Mouse (Mus musculus) brown adipose tissue, adult 24 weeks (tissue): ENCODE data around the gene Hs6st3. TPM values are rescaled to one million over a fixed set of nuclear protein-coding genes. Genes with fewer than 3 reads are reported as not detected.
"Not testable (repeated sequence)": the region's sequence is repeated elsewhere in the genome, so short reads cannot be mapped to it uniquely, and the experiment has no call there.

ENCODE experiments used
- H3K27ac ChIP-seq: fragments of 200-500 bp; replicated peaks from 2 replicates; pipeline ENCODE4 v1.5.1; 2012; ENCODE audit warnings: low read depth, mild to moderate bottlenecking, low read length
- H3K4me1 ChIP-seq: fragments of 200-500 bp; 2 replicates; pipeline ENCODE4 v1.6.1; 2012; ENCODE audit warnings: low read length, mixed read lengths; ENCODE audit not compliant: control insufficient read depth, insufficient read depth, insufficient read length
- H3K4me3 ChIP-seq: fragments of 200-500 bp; 2 replicates; pipeline ENCODE4 v1.5.1; 2012; ENCODE audit warnings: low read depth, mild to moderate bottlenecking, low read length, moderate library complexity; ENCODE audit not compliant: insufficient read depth
- polyA plus RNA-seq: library from polyadenylated mRNA; stranded (reverse); fragments of >200 nt; gene quantifications from 2 replicates; pipeline ENCODE4 v1.2.4, GENCODE M21; 2012; ENCODE audit not compliant: missing spikeins, insufficient read depth, insufficient read length

Gene Hs6st3
- polyA plus RNA-seq, 1 experiment, result not detected

DNA sequence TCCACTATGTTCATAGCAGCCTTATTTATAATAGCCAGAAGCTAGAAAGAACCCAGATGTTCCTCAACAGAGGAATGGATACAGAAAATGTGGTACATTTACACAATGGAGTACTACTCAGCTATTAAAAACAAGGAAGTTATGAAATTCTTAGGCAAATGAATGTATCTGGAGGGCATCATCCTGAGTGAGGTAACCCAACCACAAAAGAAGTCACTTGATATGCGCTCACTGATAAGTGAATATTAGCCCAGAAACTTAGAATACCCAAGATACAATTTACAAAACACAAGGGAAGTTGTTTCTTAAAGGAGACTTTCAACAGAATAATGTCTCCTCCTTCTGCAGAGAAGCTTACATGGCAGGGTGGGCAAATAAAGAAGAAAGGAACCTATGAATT lies 449.2 kb downstream of the Hs6st3 start:
- H3K4me1 ChIP-seq, H3K27ac ChIP-seq, H3K4me3 ChIP-seq: not testable (repeated sequence)

- Histone ChIP-seq H3K4me3 (no peak overlapping the region), H3K4me1 (no peaks in the 10 kb centered on the region), H3K27ac (no peak overlapping the region)
These were observed 466.2 kb downstream of the Hs6st3 start for GRCm38 (mm10) chr14:119604327-119604726.

GRCm38 (mm10) chr14:119612793-119613192 lies 474.7 kb downstream of the Hs6st3 start:
- Histone ChIP-seq H3K4me1 (no peaks in the 10 kb centered on the region), H3K27ac (no peak overlapping the region), H3K4me3 (no peak overlapping the region)

- Histone ChIP-seq H3K4me3 (no peak overlapping the region), H3K27ac (no peak overlapping the region), H3K4me1 (no peaks in the 10 kb centered on the region)
These were observed 491.0 kb downstream of the Hs6st3 start for GRCm38 (mm10) chr14:119629127-119629526.

- H3K4me1 ChIP-seq, result no peaks in the 10 kb centered on the region
- H3K27ac ChIP-seq, result no peak overlapping the region
These were observed 494.9 kb downstream of the Hs6st3 start for GRCm38 (mm10) chr14:119633090-119633489.

GRCm38 (mm10) chr14:119633626-119634025 lies 495.5 kb downstream of the Hs6st3 start:
- no peak overlapping the region for H3K4me3 ChIP-seq
- H3K4me1 ChIP-seq, result no peaks in the 10 kb centered on the region

More at GRCm38 (mm10) chr14:119633090-119633489, 494.9 kb downstream of the Hs6st3 start:
- no peak overlapping the region for H3K4me3 ChIP-seq

DNA sequence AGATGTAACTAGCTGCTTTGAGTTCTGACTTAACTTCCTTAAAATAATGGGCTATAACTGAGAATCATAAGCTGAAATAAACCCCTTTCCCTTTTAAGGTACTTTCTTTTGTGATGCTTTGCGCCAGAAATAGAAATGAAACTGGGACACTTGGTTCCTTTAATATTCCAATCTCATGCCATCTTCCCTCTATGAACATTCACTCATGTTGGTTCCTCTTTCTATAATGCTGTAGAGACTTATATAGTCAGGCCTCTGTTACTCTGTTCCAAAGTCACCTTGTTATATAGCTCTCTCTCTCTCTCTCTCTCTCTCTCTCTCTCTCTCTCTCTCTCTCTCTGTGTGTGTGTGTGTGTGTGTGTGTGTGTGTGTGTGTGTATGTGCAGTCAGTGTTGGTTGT lies 504.7 kb downstream of the Hs6st3 start:
- Histone ChIP-seq H3K4me3 (no peak overlapping the region), H3K4me1 (no peaks in the 10 kb centered on the region), H3K27ac (no peak overlapping the region)

More at GRCm38 (mm10) chr14:119633626-119634025, 495.5 kb downstream of the Hs6st3 start:
- no peak overlapping the region for H3K27ac ChIP-seq

DNA sequence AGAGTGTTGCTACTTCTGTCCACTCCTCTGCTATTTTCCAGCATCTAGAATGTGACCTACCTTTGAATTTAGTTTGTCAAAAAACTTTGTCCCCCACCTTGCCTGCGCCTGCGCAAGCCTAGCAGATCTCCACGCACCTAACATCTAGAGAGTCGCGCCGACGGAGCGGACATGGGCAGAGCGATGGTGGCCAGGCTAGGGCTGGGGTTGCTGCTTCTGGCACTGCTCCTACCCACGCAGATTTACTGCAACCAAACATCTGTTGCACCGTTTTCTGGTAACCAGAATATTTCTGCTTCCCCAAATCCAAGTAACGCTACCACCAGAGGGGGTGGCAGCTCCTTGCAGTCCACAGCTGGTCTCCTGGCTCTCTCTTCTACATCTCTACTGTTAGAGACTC lies 505.7 kb downstream of the Hs6st3 start:
- H3K27ac ChIP-seq, result no peak overlapping the region
- no peak overlapping the region for H3K4me3 ChIP-seq
- H3K4me1 ChIP-seq, result no peaks in the 10 kb centered on the region

DNA sequence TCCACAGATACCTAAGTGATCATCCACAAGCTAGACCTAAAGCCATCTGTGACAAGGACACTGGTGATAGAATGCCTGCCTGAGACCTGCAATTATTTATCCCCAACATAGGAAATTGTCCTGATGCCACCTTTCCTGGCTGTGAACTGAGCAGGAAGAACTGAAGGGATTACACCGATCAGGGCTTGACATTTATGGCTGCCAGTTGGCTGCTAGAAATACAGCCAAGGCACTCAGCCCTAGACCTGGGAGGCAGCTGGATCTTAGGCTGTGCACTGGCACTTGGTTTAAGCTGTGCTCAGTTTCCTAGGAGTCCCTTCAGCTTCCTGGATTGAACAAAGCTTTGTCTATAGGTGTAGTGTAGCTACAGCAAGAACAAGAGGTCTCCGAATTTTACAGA lies 518.8 kb downstream of the Hs6st3 start:
- Histone ChIP-seq H3K4me3 (no peak overlapping the region), H3K27ac (no peak overlapping the region), H3K4me1 (no peaks in the 10 kb centered on the region)

GRCm38 (mm10) chr14:119665741-119666141 lies 527.6 kb downstream of the Hs6st3 start:
- H3K4me3 ChIP-seq, result no peak overlapping the region
- no peak overlapping the region for H3K27ac ChIP-seq
- no peaks in the 10 kb centered on the region for H3K4me1 ChIP-seq

DNA sequence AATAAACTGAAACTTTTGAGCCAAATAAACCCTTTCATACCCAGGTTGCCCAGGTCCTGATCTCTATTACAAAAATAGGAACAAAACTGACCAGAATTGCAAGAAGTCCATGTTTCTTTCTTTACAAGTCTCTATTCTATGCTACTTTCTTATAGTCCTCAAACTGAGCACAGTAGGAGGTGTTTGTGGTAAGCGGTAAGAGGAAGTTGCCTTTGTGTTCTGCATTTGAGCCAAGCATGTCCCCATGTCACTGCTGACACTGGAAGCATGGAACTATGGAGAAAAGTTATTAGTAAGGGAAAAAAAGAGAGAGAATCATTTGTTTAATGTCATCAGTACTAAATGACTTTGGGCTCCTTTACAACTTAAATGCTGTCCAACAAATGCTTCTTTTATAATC lies 529.3 kb downstream of the Hs6st3 start:
- H3K27ac ChIP-seq, result no peak overlapping the region
- no peak overlapping the region for H3K4me3 ChIP-seq
- no peaks in the 10 kb centered on the region for H3K4me1 ChIP-seq

DNA sequence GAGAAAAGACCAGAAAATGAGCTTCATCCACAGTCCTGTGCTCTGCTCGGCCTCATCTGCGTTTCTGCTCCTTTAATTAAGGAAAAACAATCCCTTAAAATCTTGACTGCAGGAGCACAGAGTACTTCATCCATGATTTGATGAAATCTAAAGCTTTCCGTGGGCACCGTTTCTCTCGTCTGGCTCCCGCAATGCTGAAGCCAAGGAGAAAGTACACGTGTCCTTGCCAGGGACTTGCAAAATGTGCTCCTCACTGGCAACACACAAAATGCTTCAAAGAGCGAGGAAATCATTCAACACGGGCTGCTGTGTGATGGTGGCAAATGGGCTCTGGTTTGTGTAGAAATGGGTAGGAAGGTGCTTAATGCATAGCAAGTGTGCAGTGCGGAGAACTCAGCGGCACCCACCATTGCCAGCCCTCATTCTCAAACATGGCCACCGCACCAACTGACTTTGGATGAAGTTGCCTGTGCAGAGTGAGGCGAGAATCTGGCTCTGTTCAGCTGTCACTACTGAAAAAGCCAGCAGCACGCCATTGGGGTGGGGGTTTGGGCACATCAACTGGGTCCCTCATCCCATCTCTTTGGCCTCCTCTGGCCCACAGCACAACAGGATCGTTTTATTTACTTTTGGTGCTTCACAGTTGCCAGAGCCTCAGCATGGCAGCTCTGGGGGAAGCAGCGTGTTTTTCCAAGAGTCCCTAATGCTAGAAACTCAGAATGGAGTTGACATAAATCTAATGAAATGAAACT lies 532.9 kb downstream of the Hs6st3 start:
- H3K27ac ChIP-seq, result no peak overlapping the region
- no peaks in the 10 kb centered on the region for H3K4me1 ChIP-seq
- H3K4me3 ChIP-seq, result no peak overlapping the region

DNA sequence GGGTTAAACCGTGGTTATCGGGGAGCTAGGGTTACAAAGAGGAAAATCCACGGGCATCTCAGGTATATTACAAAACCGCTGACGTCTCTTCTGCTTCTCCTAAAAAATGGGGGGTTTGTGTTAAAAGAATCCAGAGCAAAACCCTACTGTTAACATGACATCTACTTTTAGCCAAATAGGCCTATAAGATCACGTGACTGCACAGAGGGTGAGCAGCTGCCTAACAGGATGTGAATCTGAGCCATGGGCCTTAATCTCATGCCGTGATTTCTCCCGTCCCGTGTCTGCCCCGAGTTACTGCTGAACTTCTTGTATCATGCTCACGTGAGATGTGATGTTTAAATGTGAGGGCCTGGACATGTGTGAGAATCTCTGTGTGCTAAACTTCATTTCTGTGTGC lies 540.4 kb downstream of the Hs6st3 start:
- Histone ChIP-seq H3K4me3 (no peak overlapping the region), H3K4me1 (no peaks in the 10 kb centered on the region), H3K27ac (no peak overlapping the region)

DNA sequence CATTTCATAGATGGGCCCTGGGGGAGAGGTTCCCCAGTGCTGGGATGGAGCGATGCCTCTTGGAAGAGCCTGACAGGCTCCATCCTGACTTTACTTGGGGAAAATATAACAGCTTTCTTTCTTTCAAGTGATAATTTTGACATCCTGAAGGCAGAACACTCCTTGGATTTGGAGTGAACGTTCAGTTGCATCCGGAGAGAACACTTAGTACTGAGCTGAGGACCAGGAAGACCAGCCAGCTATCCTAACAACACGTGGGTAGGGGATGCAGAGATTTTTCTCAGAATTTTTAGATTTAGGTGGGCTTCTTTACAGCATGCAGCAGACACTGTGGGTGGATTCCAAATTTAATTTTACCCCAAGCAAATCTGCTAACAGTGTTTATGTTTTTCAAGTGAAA lies 541.9 kb downstream of the Hs6st3 start:
- no peak overlapping the region for H3K4me3 ChIP-seq
- no peak overlapping the region for H3K27ac ChIP-seq
- H3K4me1 ChIP-seq, result no peaks in the 10 kb centered on the region

DNA sequence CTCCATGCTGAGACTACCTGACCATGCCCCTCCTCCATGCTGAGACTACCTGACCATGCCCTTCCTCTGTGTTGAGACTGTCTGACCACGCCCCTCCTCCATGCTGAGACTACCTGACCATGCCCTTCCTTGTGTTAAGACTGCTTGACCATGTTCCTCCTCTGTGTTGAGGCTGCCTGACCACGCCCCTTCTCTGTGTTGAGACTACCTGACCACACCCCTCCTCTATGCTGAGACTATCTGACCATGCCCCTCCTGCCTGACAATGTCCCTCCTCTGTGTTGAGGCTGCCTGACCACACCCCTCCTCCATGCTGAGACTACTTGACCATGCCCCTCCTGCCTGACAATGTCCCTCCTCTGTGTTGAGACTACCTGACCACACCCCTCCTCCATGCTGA lies 549.7 kb downstream of the Hs6st3 start:
- no peaks in the 10 kb centered on the region for H3K4me1 ChIP-seq
- H3K4me3 ChIP-seq, result no peak overlapping the region
- no peak overlapping the region for H3K27ac ChIP-seq

DNA sequence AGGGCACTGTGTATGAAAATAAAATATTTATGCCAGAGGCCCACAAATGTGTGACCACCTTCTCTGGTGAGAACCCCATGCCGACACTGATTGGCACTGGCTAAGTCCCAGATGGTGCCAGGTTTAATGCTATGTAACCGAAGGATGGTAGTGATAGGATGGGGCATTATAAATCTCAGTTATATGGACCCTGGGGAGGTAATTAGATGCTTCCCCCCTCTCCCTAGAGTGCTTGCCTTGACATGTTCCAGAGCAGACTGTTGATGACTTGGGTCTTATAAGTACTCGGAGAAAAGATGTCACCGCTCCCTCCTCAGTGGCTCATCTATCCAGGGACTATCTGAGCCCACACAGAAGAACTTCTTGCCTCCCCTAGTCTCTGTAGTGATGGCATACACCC lies 561.8 kb downstream of the Hs6st3 start:
- H3K4me1 ChIP-seq, result no peaks in the 10 kb centered on the region
- H3K4me3 ChIP-seq, result no peak overlapping the region
- no peak overlapping the region for H3K27ac ChIP-seq
